Mouse (Mus musculus): ENCODE results near the gene Wasl.

- no peak for TF ChIP-seq GATA1 (IDR thresholded peaks at IDR 0.05; ENCODE audit: borderline replicate concordance, low read length)
- TF ChIP-seq FLI1 (IDR thresholded peaks at IDR 0.05; ENCODE audit: low read length), result no peak
Measured at GRCm38 (mm10) chr6:24616746-24617145, 48.1 kb downstream of the Wasl start.

Measured in megakaryocyte, embryonic 14.5 days (primary cell).